Mouse (Mus musculus) ES-CJ7 (cell line): ENCODE data around the gene Dnajc13.

Experiments
- DNase-seq: peaks from one replicate; pipeline ENCODE4 v3.0.0; 2011; ENCODE audit warnings: low read depth, low spot score

Gene Dnajc13

DNA sequence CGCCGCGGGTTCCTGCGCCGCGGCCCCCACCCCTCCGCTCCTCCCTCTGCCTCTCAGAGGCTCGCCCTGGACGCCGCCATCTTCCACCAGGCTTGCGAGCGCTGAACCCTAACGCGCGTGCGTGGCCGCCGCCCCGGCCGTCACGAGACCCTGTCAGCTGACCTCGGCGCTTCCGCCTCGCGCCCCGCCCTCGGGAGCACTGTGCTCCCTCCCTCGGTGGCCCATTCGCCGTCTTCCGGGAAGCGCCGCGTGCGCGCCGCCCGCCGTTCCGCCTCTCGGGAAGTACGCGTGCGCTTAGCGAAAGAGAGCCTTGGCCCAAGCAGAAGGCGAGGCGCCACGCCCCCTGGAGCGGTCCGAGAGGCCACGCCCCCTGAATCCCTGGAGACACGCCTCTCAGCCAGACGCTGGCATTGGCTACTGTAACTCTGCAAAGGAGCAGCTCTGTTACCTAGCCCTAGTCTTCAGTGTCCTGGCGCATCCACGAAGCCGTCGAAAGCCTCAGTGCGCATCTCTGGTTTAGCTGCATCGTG is at the start of gene Dnajc13:
Gene Dnajc13, minus strand, starts transcription at position 108 of the 530 bp plus-strand sequence.
- DNase-seq, result peak; percentile 99

DNA sequence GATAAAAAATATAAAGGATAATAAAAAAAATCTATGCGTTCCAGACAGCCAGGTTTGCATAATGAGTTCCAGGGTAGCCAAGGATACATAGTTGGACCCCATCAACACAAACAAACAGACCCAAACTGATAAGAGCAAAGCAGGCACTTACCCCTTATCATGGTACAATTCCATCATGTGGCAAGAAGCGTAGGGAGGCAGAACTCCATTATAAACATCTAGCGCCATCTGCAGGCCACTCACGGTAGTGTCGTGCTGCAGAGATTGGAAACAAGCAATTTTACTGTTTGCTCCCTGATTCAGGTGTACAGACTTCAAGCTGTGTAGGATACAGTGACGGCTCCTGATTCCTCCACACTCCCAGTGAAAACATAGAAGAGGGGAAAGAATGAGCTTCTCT is 44.0 kb upstream of the Dnajc13 start:
- DNase-seq, result peak; percentile 76

DNA sequence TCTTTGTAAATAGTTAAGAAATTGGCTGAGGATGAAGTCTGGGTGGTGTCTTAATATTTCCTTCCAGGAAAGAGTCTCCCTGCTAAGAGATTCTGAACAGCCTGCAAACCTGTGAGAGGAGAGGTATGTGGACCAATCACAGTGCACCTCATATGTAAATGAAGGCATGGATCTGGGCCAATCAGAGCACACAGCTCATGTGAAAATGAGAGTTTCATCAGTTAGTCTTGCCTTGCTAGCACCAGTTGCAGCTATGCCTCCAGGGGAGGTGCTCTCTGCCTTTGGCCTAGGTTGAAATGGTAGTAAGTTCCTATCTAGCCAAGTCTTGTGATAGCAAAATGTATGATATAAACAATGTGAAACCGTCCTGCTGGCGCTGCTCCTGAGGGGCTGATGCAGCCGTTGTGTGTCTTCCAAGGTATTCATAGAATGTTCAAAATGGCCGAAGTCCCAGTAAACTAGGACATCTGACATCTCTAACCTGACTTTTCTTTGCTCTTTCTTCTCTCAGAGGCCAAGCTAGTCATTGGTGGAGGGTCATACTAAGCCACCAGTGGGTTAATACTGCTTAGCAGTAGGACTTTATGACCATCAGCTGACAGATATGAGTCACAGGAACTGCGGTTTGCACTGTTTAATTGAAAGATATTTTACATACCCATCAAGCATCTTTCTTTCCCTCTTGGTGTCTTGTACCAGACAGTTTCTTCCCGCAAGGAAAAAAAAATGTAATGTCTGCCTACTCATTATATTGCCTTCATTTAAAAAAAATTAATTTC is 42.8 kb upstream of the Dnajc13 start:
- peak; percentile 18 for DNase-seq

DNA sequence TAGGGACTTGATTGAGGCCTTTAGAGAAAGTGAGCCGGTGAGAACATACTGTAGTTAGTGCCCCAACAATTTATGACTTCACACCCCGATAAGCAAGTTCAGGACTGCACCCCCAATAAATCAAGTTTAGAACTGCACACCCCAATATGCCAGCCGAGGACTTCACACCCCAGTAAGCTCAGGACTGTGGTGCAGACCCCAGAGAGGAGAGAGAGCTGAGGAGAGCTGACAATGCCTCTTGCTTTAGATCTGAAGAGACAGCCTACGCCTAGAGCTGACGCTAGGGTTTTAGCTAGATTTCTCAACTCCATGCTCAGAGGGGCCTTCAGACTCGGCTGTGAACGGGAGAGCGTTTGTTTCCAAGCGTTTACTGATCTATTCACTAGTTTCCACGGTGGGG is 42.1 kb upstream of the Dnajc13 start:
- DNase-seq, result no peak

DNA sequence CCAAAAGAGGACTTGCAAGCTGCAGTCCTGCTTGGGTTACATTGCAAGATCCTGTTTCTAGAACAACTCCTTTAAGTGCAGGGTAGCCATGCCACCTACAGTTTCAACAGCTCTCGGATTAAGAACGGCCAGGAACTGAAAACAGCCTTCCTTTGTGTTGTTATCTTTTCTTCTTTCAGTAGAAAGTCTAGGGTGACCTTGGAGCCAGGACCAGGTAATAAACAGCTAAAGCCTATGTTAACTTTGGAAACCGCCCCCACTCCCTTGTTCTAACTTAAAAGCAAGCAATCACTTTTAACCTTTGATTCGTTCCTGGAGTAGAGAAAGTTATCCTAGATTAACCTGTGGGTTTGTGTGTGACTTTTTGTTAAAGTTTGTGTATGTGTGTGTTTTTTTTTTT is 41.6 kb upstream of the Dnajc13 start:
- no peak for DNase-seq

DNA sequence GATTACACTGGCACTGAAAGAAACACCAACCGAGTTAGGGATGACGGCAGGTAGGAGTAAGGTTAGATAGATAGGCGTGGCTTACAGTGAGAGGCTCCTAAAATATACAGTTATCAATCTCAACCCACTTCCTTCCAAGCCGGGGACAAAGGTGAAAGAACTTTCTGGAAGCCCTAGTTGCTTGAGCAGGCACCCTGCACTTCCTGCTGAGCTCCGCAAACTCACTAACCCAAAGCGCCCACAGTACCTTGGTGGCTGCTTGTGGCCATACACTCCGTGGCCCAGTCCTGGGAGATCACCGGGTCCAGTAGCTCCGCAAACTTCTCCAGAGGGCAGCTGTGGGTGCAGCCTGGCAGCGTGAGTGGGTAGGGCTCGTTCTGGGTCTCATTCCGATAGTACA is 37.8 kb upstream of the Dnajc13 start:
- no peak for DNase-seq

DNA sequence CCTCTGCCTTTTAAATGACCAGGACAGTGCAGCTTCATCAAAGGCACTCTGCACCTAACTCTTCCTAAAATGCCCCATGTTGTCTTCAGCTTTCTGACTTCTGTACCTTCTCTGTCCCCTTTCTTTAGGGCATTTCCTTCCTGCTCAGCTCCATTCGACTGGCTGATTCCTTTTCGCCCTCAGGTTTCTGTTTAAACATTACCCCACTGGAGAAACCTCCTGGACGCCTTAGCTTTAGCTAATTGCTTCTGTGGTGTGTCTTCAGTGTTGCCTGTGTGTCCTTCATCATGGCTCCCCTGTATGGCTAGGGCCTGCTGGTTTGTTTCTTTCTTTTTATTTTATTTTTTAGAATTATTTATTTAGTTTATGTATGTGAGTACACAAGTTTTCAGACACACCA is 34.3 kb upstream of the Dnajc13 start:
- no peak for DNase-seq

DNA sequence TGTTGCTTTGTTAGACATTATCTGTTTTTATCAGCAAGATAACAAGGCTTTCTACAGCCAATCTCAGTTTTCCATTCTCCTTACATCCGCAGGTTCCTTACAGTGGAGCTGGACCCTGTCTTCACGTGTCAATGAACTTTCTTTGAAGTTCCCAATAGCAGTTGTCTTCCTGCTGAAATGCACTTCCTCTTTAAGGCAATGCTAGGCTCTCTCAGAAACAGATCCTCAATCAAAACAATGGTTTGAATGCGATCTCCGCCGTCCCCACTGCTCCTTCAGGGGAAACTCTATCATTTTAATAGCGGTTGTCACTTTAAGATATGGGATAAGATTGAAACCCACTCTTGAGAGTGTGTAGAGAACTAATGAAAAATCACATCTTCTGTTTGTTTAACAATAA is 22.2 kb upstream of the Dnajc13 start:
- DNase-seq, result no peak

DNA sequence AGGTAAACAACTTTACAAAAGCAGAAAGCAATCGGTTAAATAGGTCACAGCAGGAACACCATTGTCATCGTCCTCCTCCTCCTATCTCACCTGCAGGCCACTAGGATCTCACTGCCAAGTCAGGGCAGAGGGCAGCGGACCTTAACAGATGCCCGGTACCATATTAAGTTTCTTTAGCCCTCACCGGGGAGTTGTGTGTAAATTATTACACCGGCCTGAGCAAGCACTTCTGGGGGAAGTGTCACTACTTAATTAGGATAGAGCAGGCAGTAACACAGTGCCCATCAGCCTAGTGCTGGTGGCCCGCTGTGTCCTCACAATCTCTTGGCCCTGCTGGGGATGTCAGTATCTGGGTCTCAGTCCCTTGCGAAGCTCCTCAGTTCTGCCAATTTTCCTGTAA is 19.8 kb upstream of the Dnajc13 start:
- DNase-seq, result peak; percentile 17

DNA sequence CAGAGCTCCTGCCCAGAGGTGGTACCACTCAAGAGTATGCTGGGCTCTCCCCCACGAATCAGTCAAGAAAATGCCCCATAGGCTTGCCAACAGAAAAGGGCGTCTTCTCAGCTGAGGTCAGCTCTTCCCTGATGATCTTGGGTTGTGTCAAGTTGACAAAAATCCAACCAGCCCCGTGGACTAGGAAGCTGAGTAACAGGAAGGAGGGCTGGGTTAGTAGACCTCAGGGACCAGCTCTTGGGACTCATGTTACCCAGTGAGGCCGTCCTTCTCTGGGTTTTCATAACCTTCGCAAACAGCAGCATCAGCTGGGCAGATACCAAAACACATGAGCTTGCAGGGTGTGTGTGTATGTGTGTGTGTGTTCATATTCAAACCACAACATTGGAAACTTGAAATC is 19.0 kb upstream of the Dnajc13 start:
- no peak for DNase-seq

DNA sequence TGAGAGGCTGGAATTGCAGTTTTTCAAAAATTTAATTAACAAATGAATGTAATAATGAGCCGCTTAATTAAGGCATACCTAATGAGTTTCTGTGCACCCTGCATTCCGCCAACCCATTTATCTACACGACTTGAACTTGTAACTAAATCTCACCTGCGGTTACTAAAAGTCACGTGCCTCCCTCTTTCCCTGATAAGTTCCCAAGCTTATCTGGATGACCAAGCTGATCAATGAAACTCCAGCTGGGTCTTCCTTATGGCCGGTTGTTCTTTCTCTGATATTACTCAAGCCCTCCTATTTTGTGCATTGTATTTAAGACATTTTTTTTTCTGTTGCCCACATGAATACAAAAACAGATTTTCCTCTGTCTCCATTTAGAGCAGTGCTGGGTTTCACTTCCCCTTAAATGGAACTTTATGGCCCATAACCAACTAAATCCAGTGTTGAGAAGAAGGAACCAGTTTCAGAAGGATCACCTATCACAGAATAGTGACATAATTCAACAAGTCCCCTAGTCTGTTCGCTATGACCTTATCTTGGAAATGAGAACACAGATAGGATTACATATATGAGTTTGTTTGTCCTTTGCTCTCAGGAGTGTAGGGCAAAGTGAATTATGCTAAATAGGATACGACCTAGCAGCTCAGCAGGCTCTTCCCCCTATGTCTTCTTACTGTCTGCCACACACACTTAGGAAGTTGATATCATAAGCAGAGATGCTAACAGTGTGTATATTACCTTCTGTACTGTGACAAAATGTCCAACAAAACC is 18.2 kb upstream of the Dnajc13 start:
- no peak for DNase-seq

DNA sequence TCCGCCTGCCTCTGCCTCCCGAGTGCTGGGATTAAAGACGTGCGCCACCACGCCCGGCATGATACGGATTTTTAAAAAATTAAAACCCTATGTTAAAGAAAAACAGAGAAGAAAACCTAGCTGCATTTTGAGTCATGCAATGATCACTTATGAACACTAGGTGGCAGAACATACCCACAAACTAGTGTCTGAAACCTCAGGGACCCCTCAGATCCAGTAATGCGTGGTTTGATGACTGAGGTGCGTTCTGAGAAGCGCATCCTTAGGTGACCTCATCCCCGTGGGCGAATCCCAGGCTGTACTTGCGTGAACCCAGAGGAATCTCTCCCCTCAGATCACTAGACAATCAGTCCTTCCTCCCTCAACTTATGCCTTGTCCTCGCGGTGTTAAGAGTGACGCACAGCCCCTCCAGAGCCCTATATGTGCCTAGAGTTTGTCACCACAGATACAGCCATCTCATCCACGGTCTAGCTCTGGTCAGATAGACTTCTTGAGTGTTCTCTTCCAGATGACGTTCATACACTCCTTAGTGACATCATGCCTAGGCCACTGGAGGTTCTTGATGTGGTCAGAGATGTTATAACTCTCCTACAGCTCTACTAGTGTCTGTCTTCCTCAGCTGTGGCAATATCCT is 14.9 kb upstream of the Dnajc13 start:
- DNase-seq, result peak; percentile 72

DNA sequence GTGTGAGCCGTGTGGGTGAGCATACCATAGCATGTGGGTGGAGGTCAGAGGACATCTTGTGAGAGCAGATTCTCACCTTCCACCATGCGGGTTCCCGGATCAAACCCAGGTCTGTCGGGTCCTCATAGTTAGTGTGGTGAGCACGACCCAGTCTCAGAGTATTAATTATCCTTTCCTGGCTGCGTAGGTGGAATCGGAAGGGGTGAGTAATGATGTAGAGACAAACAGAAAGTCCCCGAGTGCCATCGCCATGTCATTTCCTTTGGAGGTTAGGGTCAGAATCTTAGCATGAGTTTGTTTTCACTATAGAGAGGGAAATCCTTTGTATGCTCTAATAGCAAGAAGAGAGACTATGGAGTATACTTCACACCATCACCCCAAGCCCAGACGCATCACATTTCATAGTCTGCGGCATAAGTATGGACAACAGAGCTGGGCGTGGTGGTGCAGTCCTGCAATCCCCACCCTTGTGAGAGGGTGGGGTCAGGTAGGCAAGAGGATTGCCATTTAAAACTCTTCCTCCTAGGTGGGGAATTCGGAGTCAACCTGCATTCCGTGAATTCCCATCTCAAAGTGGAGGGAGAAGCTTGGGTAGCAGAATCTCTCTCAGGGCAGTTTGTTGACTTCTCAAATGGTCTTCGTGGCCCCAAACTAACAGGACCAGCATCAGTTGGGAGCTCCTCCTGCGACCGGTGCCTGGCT is 12.5 kb upstream of the Dnajc13 start:
- DNase-seq, result peak; percentile 60

DNA sequence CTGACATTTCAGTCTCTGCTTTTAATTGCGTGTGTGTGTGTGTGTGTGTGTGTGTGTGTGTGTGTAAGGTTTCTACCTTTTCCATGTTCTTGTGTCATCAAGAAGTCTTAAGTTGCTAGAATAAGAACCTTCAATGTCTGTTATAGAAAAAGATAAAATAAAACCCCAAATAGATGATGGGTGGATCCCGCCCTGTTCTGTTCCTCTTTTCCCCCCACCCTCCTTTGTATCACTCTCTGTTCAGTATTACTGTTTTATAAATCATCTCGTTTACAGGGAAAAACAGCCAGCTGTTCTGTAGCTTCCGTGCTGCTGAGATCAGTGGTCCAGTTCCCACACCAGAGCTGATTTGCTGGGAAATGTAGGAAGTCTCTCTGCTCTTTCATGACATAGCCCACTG is 9.3 kb upstream of the Dnajc13 start:
- no peak for DNase-seq

DNA sequence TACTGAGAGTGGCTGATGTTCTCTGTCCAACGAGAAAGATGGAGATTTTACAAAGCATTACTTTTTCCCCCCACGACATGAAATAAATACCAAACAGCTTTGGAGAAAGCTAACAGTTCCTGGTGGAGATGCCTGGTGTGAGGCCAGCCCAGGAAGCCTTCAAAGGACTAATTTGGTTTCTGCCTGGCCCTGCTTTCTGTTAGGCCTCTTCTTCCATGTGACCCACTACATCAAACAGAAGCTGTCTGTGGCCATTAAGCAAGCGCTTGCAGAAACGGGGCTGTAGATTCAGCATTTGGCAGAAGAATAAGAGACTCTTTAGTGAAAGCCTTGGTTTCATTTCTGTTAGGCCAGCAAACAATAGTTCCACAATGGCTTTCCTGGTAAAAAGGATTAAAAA is 8.9 kb upstream of the Dnajc13 start:
- no peak for DNase-seq

DNA sequence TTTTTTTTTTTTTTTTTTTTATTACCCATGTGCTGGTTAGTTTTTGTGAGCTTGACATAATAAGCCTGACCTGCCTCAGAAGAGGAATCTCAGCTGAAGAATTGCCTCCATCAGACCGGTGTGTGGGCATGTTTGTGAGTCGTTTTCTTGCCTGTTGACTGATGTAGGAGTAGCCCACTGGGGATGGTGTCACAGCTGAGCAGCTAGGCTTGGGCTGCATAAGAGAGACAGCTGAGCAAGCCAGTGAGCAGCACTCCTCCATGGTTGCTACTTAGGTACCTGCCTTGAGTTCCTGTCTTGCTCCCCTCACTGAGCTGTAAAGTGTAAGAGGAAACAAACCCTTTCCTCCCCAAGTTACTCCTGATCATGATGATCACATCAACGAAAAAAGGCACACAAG is 7.2 kb upstream of the Dnajc13 start:
- no peak for DNase-seq

DNA sequence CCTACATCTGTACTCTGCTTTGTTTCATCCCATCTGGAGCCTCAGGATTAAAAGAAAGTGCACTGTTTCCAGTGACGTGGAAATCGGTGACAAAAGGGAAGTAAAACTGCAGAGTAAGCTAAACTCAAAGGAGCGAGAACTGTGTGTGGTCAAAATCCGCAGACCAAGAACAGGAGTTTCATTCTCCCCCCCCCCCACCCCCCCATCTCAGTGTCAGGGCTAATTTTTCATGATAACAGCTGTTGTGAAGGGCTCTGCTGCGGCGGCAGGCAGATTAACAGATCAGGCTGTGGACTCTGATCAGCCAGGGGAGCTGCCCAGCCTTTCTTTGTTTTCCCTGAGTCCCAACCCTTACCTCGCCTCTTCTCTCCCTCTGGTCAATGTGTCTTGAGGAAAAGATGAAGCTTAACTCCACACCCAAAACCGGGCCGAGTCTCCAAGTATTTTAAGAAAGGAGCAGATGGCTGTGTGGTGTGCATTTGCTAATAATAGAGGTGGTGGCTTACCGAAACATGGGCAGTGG is 6.7 kb upstream of the Dnajc13 start:
- no peak for DNase-seq

DNA sequence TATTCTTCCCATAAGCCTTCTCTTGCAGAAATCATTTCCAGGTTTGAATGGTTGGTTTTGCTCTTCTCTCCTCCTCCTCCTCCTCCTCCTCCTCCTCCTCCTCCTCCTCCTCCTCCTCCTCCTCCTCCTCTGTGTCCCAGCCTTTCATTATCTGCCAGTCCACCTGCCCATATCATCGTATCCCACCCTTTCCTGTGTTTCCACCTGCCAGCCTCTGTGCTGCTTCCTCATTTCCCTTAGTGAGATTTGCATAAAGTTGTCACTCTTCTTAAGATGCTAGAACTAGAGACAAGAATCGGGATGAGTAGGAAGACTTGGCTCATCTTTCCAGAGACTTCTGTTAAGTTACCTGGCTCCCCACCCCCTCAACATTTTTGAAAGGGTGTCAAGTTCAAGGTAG is 1.8 kb upstream of the Dnajc13 start:
- no peak for DNase-seq

DNA sequence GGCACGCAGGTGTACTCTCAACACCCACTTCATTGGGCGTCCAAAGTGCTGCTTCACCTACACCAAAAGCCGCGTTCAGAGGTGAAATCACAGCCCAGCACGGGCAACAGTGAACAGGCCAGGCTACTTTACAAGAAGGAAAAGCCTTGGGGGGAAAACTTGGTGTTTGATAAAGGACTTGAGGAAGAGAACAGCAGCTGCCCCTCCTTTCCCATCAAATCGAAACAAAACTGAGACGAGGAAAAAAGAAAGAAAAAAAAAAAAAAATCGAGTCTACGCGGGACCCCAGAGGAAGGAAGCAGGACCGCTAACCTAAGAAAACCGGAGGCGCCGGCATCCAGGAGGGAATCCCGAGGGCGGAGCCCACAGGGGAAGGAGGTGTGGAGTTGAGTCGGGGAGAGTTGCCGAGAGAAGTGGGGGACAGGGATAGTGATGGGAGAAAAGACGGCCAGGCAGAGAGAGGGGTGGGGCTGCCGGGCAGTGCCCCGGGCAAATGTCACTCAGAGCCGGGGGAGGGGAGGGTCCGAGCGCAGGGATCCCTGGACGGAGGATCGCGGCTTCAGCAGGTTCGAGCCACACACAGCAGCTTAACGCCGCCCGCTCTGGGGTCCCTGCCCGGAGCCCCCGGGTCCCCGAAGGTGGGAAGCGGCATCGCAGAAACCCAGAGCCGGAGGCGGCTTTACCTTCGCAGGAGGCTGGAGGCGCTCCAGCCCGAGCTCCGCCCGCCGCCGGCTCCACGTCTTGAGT is 541 bp downstream of the Dnajc13 start:
- peak; percentile 78 for DNase-seq

DNA sequence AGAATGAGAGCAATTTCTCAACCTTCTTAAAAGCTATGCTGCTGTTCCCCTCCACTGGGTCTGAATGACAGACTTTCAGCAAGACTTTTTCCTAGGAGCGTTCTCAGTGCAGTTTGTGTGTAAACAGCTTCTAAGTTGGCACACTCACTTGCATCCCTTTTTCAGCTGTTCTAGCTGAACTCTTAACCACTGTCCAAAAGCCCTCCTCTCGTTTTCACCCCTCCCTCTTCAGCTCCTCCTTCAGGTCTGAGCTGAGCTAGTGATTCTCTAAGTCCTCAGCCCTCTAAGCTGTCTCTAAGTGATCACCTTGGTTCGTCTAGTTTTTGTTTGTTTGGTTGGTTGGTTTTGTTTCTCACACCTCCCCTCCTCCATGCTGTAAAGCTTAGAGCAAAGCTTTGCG is 2.4 kb downstream of the Dnajc13 start:
- no peak for DNase-seq

DNA sequence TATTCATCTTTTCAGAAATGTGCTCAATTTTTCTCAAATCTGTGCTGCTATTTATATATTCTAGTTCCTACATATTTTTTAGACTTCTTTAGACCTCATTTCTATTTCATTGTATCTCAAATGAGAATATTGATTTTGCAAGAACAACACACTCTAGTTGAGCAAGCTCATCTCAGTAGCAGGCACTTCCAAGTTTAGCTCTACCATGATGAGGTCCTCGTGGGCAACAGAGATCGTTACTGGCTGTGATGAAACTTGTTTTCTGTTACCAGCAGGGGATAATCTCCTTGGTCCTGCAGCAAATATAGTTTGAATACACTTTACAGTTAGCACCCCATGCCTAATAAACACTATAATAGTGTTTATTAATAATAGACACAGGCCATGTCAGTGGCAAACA is 6.6 kb downstream of the Dnajc13 start:
- DNase-seq, result no peak
